Mouse (Mus musculus) thymus, adult 2 months (tissue): ENCODE results near the gene Stk11.

Experiments
- CTCF ChIP-seq: fragments of 200-500 bp; IDR thresholded peaks from 2 replicates; pipeline ENCODE4 v1.5.1; 2012; ENCODE audit warnings: mild to moderate bottlenecking, control low read depth, low read length, moderate library complexity, borderline replicate concordance; ENCODE audit not compliant: control insufficient read depth, poor library complexity, insufficient read depth; ENCODE audit errors: extremely low read depth
- POLR2A ChIP-seq: fragments of 200-500 bp; IDR thresholded peaks from 2 replicates; pipeline ENCODE4 v1.6.1; 2012; ENCODE audit warnings: mild to moderate bottlenecking, low read length, control low read depth, moderate library complexity; ENCODE audit not compliant: control insufficient read depth, poor library complexity, insufficient read depth; ENCODE audit errors: extremely low read depth

- TF ChIP-seq POLR2A = no peak
- no peak for TF ChIP-seq CTCF
Observed at GRCm38 (mm10) chr10:80162243-80162608, 46.6 kb downstream of the Stk11 start.
